Mouse (Mus musculus): ENCODE data around the gene Ncam2.
"Not testable (repeated sequence)": the region's sequence is repeated elsewhere in the genome, so short reads cannot be mapped to it uniquely, and the experiment has no call there.

Ncam2 gene

DNA sequence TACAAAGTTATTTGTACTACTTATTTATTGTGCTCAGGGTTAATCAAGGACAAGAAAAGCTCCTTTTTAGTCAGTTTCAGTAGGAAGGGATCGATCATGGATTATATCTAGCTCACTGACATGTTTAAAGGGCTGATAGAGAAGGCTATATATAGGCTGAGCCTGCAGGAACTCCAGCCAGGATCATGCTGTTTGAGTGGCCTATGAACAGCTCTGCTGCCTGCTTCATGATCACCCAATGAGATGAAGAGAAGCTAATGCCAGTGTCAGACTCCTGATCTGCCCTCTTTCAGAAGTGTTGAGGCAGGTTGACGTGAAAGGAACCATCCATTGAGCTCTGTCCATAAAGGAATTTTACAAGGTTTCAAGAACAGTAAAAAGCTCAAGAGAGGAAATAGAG is 103.3 kb downstream of the Ncam2 start:
- DNase-seq (ENCODE audit: low read depth): no peak

DNA sequence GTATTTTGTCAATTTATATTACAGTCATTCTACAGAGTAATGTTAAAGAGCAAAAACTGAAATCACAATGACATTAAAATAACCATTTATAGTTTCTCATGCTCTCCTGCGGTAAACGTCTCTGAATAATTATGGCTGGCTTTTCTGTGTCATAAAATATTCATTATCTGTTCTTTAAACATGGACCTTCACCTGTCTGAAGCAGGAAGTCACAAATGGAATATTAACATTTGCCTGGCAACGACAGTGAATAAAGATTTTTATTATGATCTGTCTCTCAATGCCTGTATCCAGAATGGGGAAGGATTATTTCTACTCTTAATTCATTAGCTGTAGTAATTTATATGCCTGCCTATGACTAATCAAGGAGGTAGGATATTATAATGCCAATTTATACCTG is 108.7 kb downstream of the Ncam2 start:
- no peak for DNase-seq (ENCODE audit: low read depth)

DNA sequence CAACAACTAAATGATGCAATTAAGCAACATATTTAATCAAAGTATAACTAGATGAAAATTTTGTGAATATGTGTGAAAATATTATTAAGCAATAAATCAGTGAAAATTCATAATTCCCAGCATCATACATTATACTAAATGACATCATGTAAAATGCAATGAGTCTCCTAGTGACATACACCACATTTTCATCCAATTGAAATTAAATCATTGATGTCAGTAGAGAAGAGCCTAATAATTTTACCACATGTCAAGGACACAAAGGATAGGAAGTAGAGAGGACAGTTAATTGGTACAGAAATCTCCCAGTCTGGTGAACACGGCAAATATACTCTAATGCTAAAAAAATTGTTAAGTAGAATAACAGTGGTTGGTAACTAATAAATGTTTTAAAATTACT is 118.5 kb downstream of the Ncam2 start:
- no peak for DNase-seq (ENCODE audit: low read depth)

DNA sequence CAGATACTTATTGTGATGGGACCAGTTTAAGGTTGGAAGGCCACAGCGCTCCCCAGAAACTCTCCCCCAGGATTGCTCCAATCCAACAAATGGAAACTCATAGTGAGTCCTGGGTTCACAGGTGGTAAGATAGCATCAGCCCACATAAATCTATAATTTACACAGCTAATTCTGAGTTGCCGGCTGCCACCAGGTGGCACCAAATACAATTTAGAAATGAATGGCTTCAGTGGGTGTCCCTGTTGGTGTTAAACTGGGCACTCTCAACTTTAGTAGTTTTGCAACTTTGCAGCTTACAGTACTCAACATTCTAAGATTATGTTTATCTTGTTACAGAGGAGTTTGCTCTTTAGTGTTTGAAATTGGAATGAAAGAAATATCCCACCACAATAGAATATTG is 130.0 kb downstream of the Ncam2 start:
- peak; percentile 47 for DNase-seq (ENCODE audit: low read depth)

DNA sequence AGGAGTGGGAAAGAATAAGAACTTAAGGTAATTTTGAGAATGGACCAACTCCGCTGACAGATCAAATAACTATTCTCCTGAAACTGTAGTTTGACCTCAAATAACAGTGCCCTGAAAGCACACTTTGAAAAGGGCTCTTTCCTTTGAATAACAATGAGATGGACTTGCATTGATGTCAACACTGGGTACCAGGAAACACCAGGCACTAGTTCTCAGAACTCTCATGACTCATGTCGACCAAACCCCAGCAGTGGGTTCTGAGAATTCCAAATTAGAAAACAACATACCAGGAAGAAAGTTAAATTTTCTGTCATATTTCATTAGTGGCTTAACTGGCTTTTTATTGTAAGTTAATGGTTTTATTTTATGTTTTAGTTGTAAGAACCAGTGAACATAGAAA is 165.4 kb downstream of the Ncam2 start:
- no peak for DNase-seq (ENCODE audit: low read depth)

DNA sequence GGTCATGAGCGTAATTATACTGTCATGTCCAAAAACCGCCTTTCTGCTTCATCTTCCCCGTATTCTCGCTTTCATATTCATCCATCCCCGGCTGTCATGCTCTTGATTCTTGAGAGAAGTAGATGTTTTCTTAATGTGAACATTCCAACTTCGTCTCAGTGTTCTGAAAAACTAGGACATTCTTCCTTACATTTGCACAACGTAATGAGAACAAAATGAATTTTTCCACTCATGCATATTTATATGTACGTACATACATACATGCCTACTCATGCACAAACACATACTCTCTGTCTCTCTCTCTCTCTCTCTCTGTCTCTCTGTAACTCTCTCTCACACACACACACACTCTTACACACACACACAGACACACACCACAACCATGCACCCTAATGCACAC is 173.7 kb downstream of the Ncam2 start:
- DNase-seq (ENCODE audit: low read depth): no peak

DNA sequence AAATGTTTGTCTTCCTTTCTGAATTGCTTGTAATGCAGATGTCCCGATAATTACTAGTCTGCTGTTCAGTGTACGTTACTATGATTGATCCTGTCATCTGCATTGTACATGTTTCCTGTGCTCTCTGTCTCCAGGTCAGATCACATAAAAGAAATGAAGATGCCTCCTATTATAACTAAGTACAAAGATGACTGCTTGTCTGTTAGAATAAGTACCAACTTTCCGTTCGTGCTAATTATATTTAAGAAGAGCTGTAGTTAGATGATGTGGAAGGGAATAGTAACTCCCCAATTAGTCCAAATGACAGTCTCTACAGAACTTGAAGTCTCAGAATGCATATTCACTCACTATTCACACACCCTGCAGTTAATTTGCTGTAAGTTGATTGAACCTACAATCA is 179.9 kb downstream of the Ncam2 start:
- DNase-seq (ENCODE audit: low read depth): no peak

DNA sequence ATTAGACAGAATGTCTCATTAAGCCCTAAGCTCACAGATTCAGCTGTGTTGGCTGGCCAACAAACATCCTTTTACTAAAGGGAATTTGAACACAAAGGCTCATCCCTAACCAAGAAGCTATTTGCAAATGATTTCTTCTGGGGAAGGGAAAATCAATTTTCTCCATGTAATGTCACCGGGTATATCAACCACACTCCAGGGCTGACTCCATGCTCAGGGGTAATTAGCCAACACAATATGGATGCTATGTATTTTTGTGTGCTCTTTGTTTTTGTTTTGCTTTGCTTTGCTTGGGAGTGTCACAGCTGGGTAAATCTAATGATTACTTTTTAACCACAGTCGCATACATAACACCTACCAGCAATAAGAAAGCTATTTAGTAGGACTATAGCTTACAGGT is 188.1 kb downstream of the Ncam2 start:
- DNase-seq (ENCODE audit: low read depth): no peak

DNA sequence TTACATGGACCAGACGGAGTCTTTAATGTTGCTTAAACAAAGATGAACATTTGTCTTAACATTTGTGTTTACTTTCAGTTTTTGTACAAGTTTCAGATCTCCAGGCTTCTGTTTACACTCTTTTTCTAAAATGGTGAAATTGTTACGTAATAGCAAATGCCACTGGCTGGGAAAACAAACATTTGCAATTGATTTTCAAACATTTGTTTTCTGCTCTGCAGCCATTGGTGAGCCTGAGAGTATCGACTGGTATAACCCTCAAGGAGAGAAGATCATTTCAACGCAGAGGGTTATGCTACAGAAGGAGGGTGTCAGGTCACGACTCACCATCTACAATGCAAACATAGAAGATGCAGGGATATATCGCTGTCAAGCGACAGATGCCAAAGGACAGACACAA is 234.1 kb downstream of the Ncam2 start:
- no peak for DNase-seq (ENCODE audit: low read depth)

DNA sequence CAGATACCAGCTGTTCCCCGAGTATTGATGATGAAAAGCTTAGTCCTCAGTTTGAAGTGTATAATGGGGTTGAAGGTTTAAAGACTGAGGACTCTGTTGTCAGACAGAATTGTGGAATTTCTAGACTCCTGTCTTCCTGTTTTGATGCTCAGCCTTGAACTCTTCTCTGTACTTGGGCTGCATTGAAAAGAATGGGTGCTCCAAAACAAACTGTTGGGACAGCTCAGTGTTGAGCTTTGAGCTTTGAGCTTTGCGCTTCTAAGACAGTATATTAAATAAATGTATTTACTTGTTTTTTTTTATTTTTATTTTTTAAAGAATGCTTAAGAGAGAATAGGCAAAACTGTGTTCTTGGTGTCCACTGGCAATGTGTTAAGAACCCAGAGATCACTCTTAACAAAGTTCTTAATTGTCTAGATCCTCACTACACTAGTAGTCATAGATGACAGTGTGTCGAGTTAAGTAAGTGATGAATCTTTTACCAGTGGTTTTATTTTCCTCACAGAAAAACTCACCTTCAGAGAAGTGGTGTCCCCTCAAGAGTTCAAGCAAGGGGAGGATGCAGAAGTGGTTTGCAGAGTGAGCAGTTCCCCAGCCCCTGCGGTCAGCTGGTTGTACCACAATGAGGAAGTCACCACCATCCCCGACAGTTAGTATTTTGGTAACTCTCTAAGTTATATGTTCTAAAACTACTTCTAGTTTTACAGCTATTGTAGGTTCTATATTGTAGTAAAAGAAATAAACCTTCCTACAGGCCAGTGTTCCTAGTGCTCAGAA is 236.8 kb downstream of the Ncam2 start:
- peak; percentile 20 for DNase-seq (ENCODE audit: low read depth)

DNA sequence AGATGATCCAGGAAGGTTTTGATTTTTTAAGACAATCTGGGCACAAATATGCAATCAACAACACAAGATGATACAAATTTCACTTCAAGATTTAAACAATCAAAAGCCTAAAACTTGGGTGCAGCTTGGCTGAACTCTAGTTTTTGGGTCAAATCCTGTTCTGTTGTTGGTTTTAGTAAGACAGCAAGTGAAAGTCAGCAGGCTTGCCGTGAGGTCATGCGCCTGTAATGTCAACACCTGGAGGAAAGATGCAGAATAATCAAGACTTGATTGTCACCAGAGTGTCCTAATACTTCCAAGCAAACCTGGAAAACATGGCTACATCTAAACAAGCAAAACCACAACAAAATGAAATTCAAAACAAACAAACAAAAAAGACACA is 237.4 kb downstream of the Ncam2 start:
- DNase-seq (ENCODE audit: low read depth): no peak

DNA sequence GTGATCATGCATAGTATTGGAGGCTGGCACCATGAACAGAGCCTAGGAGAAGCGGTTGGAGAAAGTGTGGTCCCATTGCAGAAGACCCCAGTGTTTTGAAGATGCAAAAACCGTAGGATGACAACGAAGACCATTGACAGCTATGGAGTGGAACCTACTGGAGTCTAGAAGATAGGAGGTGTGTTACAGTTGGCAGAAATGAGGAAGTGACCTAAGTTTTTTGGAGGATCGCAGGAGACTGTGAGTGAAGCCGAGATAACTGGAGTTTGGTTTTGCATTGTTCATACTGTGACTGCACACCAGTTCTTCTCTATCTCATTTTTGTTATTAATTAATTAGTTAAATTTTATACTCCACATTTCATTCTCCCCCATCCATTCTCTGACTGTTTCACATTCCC is 250.4 kb downstream of the Ncam2 start:
- no peak for DNase-seq (ENCODE audit: low read depth)

DNA sequence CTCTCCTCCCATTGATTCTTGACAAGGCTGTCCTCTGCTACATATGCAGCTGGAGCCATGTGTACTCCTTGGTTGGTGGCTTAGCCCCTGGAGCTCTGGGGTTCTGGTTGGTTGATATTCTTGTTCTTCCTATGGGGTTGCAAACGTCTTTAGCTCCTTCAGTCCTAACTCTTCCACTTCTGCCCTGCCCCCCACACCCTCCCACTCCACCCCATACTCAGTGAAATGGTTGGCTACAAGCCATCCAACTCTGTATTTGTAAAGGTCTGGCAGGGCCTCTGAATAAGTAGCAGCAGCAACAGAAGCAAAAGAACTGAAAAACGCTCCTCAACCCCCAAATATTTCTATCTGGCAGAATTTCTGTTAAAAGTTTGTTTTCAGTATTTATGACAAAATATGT is 252.5 kb downstream of the Ncam2 start:
- DNase-seq (ENCODE audit: low read depth): no peak

DNA sequence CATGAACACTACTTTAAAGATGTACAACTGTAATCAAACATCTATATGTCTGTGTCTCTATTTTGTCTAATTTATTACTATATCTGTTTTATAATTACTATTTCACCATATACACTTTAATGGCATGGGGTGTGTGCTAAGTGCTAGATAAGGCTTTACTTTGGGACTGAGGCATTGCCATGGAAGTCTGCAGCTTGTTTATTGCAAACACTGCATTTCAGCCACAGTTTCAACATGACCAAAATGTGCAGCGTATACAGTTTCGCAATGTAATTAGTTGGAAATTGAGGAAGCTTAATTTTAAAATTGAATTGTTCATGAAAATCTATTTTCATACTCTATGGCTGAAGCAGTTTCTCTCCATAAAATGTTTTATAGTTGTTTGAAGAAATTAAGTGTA is 254.0 kb downstream of the Ncam2 start:
- no peak for DNase-seq (ENCODE audit: low read depth)

DNA sequence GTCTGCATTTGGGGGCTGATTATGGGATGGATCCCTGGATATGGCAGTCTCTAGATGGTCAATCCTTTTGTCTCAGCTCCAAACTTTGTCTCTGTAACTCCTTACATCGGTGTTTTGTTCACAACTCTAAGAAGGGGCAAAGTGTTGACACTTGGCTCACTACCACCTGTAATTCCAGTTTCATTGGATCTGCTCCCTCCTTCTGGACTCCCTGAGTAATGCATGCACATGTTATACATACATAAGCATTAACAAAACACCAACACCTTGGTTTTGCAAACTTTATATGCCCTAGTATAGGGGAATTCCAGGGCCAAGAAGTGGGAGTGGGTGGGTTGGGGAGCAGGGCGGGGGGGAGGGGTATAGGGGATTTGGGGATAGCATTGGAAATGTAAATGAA is 262.2 kb downstream of the Ncam2 start:
- not testable (repeated sequence) for DNase-seq (ENCODE audit: low read depth)

DNA sequence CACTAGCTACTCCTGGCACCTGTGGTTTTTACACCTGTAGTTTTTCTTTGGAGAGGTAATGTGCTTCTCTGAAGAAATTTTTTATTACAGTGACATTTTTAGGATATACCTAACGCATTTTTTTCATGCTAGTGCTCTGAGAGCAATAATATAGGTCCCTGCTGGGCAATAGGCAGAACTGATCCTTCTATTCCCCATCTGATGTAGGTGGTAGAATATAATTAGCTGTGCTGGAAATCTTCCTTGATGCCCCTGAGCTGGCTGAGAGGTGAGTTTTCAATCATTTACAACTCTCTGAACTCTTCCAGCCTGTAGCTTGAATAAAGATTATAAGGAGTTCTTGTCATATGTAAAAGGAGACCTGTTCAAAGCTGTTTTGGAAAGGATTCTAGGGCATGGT is 272.4 kb downstream of the Ncam2 start:
- DNase-seq (ENCODE audit: low read depth): no peak

DNA sequence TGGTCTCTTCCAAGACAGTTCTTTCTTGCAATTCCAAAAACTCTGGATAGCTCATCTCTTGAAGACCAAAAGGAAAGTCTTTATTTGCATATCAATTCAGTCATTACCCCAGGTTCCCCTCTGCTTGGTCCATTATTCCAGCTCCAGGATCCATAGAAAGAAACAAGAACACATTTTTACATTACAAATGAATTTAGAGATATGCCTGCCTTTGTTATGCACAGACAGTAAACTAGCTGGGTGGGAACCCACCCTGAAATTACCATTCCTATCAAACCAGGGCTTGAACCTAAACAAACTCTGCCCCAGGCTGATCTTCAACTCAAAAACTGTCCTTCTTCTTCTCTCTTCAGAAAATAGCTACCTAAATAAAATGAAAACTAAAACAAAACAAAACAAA is 280.6 kb downstream of the Ncam2 start:
- DNase-seq (ENCODE audit: low read depth): no peak

DNA sequence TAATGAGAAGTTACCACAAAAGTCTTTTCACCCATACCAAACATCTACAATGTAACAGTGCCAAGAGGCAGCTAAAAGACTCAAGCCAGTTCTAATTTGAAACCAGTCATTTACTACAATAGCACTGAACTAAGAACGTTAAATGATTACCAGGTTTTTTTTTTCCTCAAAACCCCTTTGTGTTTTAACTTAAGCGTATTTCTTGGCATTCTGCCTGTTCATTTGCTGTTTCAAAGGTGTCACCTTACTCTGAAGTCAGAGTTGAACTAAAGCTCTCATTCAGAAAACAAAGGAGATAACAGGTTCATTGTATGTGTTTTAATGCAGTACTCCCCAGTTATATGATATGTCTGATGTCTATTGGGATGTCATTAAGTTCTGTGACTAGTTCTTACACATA is 295.6 kb downstream of the Ncam2 start:
- no peak for DNase-seq (ENCODE audit: low read depth)

DNA sequence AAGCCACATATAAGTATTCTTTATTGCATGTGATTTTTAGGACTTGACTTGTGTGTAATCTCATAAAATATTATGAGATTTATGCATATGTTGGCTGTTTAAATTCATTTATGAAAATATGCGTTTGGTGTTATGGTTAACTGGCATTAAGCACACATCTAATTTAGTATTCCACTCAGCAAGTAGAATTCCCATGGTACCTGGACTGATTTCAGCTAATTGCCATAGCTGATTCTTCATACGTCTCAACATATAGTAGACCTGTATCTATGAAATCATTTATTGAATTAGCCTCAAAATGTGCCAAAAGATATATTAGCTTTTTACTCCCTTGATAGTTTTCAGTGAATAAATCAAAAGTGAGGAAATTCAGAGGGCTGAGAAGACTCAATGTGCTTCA is 302.1 kb downstream of the Ncam2 start:
- DNase-seq (ENCODE audit: low read depth): no peak

DNA sequence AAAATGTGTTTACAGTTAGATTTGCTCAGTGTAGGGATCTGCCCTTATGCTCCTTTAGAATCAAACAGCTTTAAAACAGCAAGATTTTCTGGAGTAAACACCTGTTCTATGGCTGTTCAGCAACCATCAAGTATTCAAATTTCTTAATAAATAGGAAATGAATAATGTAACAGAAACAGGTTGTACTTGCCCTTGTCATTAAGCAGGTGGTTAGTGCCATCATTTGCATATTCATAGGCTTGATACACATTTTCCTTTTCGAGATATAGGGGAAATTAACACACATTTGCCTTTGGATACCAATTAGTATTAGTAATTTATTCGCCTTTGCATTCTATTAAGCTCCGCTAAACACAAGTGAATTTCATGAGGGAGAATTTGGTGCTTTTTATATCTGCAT is 335.7 kb downstream of the Ncam2 start:
- DNase-seq (ENCODE audit: low read depth): no peak

DNA sequence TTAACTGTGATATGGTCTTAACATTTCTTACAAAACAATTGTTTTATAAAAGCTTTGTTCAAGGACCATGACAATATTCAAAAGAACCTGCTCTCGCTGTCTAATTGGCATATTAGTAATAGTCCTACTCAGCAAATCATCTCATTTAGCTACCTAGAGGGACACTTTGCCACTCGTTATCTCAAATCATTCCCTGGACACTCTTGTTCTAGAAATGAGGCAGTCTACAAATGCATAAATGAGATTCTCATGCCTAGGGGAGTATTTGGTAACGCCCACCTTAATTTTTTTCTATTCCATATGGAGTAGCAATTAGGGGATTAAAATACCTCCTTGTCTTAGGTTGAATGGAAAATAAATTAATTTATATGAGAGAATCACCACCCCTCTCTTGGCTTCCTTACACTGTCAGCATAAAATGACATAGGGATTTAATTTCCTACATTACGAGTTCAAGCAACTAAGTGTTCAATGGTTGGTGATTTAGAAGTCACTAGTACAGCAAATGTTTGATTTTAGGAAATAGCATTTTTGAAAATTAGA is 387.1 kb downstream of the Ncam2 start:
- DNase-seq (ENCODE audit: low read depth): no peak

DNA sequence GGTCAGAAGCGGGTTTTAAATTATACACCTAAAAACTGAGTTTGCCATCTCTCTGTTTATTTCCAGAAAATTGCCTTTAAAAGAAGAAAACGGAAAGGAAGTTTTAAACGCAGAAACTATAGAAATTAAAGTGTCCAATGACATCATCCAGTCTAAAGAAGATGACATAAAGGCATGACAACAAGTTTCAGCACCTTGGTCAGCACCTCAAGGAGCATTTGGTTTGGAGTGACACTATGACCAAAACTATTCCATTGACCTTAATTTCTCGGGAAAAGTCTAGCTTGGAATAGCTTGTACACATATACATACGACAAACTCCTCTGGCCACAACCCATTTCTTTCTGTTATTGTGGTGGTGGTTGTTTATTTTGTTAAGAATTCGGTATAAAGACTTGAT is 422.8 kb downstream of the Ncam2 start:
- peak; percentile 19 for DNase-seq (ENCODE audit: low read depth)

DNA sequence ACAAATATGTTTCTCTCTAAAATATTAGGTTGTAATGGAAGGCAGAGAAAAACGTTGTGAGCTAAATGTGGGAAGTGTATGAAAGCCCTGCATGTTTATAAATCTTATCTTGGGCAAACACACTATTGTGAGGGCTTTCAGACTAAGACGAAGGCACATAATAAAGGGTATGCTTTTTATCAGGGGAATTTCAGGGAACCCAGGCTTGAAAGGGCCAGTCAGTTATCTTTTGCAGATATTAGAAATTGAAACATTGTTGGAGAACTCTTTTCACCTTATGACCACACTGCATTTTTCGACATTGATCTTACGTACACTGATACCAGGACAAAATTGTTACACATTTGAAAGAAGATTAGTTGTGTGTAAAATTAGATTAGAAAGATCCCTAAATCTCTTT is 423.3 kb downstream of the Ncam2 start:
- no peak for DNase-seq (ENCODE audit: low read depth)

DNA sequence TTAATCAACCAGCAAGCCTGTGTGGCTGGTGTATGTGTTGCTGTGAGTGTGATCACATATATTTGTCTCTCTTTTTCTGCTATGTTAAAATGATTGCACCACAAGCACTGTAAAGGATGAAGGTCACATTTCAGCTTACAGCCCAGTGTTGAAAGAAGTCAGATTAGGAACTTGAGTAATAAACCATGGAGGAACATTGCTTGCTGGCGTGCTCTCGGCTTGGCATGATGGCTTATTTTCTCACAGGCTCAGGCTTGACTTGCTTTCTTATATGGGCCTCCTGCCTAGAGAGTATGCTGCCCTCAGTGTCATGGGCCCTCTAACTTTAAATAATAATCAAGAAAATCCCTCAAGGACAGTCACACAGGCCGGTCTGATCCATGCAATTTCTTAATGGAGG is 449.8 kb downstream of the Ncam2 start:
- no peak for DNase-seq (ENCODE audit: low read depth)
